Mouse (Mus musculus): ENCODE data around the gene Ifi204. TPM values are rescaled to one million over a fixed set of nuclear protein-coding genes. Genes with fewer than 3 reads are reported as not detected.

Gene Ifi204
- polyA plus RNA-seq, 1 experiment from 2014 or later = 0.59 TPM

Other genes starting within 250 kb of the Ifi204 start
- not detected in 2 replicates for gene Ifi214, start 231.0 kb downstream of the Ifi204 start, polyA plus RNA-seq (2015; fragmentation: Nextera tagmentation; extraction: Ambion mirVana)
- not detected in 2 replicates for gene Ifi213, start 167.7 kb downstream of the Ifi204 start, polyA plus RNA-seq (2015; fragmentation: Nextera tagmentation; extraction: Ambion mirVana)
- 0.05 and 0.14 TPM in 2 replicates for gene Ifi209, start 136.0 kb downstream of the Ifi204 start, polyA plus RNA-seq (2015; fragmentation: Nextera tagmentation; extraction: Ambion mirVana)
- not detected in 2 replicates for gene Ifi208, start 93.3 kb downstream of the Ifi204 start, polyA plus RNA-seq (2015; fragmentation: Nextera tagmentation; extraction: Ambion mirVana)
- gene Ifi207, start 25.2 kb downstream of the Ifi204 start, polyA plus RNA-seq (2015; fragmentation: Nextera tagmentation; extraction: Ambion mirVana) = 0.27 and 0.45 TPM in 2 replicates
- gene Ifi211, start 146.1 kb upstream of the Ifi204 start, polyA plus RNA-seq (2015; fragmentation: Nextera tagmentation; extraction: Ambion mirVana) = 0.19 TPM in 2 replicates
- 2.4 and 3.5 TPM in 2 replicates for gene Mndal, start 175.5 kb upstream of the Ifi204 start, polyA plus RNA-seq (2015; fragmentation: Nextera tagmentation; extraction: Ambion mirVana)
- gene Ifi203, start 175.7 kb upstream of the Ifi204 start, polyA plus RNA-seq (2015; fragmentation: Nextera tagmentation; extraction: Ambion mirVana) = 2.3 and 2.7 TPM in 2 replicates
- not detected in 2 replicates for gene Ifi202b, start 215.8 kb upstream of the Ifi204 start, polyA plus RNA-seq (2015; fragmentation: Nextera tagmentation; extraction: Ambion mirVana)